Mouse (Mus musculus) testis, adult 2 months (tissue): ENCODE data around the gene Bmp4. TPM values are rescaled to one million over a fixed set of nuclear protein-coding genes. Genes with fewer than 3 reads are reported as not detected.

ENCODE experiments used
- H3K27ac ChIP-seq: fragments of 200-500 bp; 2 replicates; pipeline ENCODE4 v1.5.1; 2012; ENCODE audit warnings: low read depth, low read length; ENCODE audit not compliant: control insufficient read depth, insufficient read depth
- H3K27me3 ChIP-seq: fragments of 200-500 bp; 2 replicates; pipeline ENCODE4 v1.6.1; 2012; ENCODE audit warnings: mild to moderate bottlenecking, low read length, moderate library complexity; ENCODE audit not compliant: control insufficient read depth, insufficient read depth
- H3K36me3 ChIP-seq: fragments of 200-500 bp; 2 replicates; pipeline ENCODE4 v1.6.1; 2012; ENCODE audit warnings: mild to moderate bottlenecking, low read length; ENCODE audit not compliant: control insufficient read depth, insufficient read depth
- H3K4me1 ChIP-seq: fragments of 200-500 bp; 2 replicates; pipeline ENCODE4 v1.6.1; 2012; ENCODE audit warnings: low read length; ENCODE audit not compliant: control insufficient read depth, insufficient read depth
- H3K4me3 ChIP-seq: fragments of 200-500 bp; 2 replicates; pipeline ENCODE4 v1.5.1; 2012; ENCODE audit warnings: low read depth, mild to moderate bottlenecking, low read length, moderate library complexity, mixed read lengths; ENCODE audit not compliant: control insufficient read depth
- CTCF ChIP-seq: fragments of 200-500 bp; IDR thresholded peaks from 2 replicates; pipeline ENCODE4 v1.5.1; 2012; ENCODE audit warnings: low read depth, mild to moderate bottlenecking, inconsistent platforms, low read length, moderate library complexity; ENCODE audit not compliant: control insufficient read depth, insufficient read depth, insufficient replicate concordance
- POLR2A ChIP-seq: fragments of 200-500 bp; IDR thresholded peaks from 2 replicates; pipeline ENCODE4 v1.6.1; 2012; ENCODE audit warnings: low read depth, mild to moderate bottlenecking, inconsistent platforms, low read length, moderate library complexity; ENCODE audit not compliant: control insufficient read depth
- polyA plus RNA-seq: library from polyadenylated mRNA; depleted of rRNA; stranded (reverse); fragments of >200 nt; gene quantifications from 2 replicates; pipeline ENCODE4 v1.2.3, GENCODE M21; 2012; rRNA removed

Bmp4 gene
- polyA plus RNA-seq, result 5.0 and 5.7 TPM in 2 replicates

DNA sequence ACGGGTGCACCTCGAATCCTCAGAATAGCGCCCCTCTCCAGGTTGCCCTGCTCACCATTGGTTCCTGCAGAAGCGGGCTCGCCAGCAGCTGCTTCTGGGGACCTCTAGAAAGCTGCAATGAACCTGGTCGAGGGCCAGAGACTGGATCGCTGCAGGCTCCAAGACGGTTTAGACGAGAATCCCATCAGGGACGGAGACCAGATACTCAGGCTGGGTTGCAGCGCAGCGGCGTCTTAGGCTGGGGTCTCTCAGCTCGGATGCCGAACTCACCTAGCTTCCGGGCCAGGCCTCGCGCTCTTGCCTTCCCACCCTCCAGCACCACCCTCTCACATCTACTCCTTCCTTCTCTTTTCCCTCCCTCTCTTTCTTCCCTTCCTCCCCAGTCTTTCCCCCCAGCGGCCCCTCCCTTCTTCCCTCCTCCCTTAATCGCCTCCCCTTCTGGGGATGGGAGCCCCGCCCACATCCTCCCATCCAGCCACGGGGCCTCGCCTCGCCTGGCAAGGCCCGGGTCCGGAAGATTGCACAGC lies at the start of gene Bmp4:
Gene Bmp4, minus strand, starts transcription at position 421 of the 527 bp plus-strand sequence.
- TF ChIP-seq CTCF, result no peak
- TF ChIP-seq POLR2A, result no peak
- Histone ChIP-seq H3K4me3 (peak within 1 kb of the TSS; percentile 25), H3K27me3 (peaks cover 6% of the 10 kb centered on the region)

DNA sequence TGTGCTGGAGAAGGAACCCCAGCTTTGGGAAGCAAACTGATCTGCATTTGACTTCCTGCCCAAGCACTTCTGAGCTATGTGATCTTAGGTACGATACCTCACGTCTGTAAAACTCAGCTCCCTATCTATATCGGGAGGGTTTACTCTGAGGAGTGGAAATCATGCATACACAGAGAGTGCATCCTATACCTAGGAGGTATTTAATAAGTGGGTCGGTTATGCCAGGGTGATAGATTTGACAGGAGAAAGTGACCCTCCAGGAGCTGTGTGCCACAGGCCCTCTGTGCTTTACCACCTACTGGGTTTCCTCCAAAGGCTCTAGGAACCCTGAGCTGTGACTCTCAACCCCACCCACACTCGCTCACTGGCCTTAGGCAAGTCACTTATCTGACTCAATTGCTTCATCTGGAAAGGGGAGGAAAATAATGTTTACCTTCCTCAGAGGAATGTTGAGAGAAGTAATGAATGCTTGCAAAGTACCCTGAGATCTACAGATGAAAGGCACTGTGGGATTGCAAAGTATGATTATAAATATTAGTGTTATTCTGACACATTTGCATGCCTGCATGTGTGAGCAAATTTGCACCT lies 49.1 kb upstream of the Bmp4 start:
- no peaks in the 10 kb centered on the region for H3K27me3 ChIP-seq
- H3K4me1 ChIP-seq, result peaks cover 3% of the 10 kb centered on the region; the same call in 1 of the 2 replicates
- no peak overlapping the region for H3K27ac ChIP-seq
- no peaks in the 10 kb centered on the region for H3K36me3 ChIP-seq
- no peak overlapping the region for H3K4me3 ChIP-seq
- no peak for TF ChIP-seq POLR2A
- TF ChIP-seq CTCF, result no peak

More for the DNA sequence above, at the start of gene Bmp4:
- Histone ChIP-seq H3K4me1 (peaks cover 25% of the 10 kb centered on the region), H3K36me3 (no peaks in the 10 kb centered on the region), H3K27ac (no peak within 1 kb of the TSS)

DNA sequence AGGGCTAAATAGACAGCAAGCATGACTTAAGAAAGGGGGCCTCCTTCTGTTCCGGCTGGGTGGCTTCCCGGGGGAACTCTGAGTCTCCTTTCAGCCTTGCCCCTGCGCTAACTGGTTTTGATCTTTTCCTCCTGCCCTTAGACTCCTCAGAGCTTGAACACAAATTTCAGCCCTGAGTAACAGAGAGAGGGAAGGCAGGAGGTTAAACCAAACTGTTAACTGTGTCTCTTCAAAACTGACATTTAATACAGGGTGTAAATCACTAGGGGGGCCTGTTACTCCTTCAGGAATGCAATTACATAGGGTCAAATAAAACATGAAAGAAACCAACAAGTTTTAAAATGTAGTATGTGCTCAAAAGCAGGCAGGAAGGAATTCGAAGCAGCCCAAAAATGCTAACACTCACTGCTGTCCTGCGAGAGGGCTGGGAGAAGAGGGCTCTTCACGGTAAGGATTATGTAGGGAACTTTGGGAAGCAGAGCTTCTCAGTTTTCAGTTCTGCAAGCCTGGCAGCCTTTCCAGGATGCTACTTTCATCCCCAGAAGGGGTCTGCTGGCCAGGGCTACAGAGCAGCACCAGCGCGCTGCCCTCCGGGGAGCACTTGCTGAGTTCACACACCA lies 46.1 kb upstream of the Bmp4 start:
- Histone ChIP-seq H3K27ac (no peak overlapping the region), H3K4me1 (peaks cover 3% of the 10 kb centered on the region; the same call in 1 of the 2 replicates), H3K4me3 (no peak overlapping the region), H3K27me3 (no peaks in the 10 kb centered on the region), H3K36me3 (no peaks in the 10 kb centered on the region)
- TF ChIP-seq POLR2A, result no peak
- TF ChIP-seq CTCF, result no peak

DNA sequence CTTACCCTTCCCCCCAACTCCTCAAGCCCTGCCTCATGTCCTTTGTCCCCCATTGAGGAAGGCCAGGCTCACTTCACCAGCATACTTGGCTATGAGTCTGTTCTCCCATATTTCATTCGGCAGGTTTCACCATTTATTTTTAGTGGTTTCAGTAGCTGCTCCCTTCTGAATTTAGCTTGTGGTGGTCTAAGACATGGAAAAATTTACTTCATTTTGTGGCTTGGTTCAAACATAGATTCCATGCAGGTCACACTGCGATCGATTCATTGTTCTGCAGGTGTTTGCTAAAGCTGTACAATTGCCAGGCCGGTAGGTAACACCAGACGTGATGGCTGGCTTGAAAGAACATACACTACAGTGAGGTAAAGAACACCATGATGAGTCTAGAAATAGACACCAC lies 39.8 kb upstream of the Bmp4 start:
- TF ChIP-seq POLR2A, result no peak
- TF ChIP-seq CTCF, result no peak
- Histone ChIP-seq H3K36me3 (no peaks in the 10 kb centered on the region), H3K27me3 (no peaks in the 10 kb centered on the region), H3K4me3 (no peak overlapping the region), H3K4me1 (peaks cover 7% of the 10 kb centered on the region), H3K27ac (no peak overlapping the region)

DNA sequence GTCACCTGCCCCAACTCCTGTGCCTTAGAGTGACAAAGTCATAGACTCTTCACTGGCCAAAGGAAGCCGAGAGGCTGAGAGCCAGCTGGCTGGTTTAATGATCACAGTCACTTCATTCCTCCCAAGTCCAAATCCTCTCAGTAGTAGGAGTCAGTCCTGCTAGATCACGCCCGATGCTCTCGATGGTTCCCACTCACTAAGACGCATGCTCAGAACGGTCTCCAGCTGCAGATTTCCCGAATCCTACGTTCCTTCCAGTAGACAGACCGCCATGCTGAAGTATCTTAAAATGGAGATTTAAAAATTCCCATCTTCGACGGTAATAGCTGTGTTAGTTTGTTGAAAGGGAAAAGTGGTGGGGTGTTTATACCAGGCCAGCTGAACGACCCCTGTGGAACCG lies 36.8 kb upstream of the Bmp4 start:
- Histone ChIP-seq H3K36me3 (no peaks in the 10 kb centered on the region), H3K27ac (no peak overlapping the region), H3K4me3 (peak overlapping the region; percentile 50), H3K4me1 (peaks cover 7% of the 10 kb centered on the region), H3K27me3 (no peaks in the 10 kb centered on the region)
- no peak for TF ChIP-seq POLR2A
- no peak for TF ChIP-seq CTCF

DNA sequence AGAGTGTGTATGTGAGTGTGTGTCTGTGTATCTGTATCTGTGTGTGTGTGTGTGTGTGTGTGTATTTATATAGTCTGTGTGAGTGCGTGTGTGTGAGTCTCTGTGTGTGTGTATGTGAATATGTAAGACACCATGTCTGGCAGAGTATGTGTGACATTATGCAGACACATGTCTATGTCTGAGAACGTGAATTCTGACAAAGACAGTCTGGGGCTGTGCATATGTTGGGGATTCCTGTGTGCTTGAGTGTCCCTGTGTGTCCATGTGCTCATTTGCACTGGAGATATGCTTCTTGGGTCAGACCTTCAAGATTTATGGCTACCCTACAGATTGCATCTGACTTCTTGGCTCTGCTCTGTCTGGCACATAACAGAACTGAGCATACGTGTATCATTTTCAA lies 31.4 kb upstream of the Bmp4 start:
- Histone ChIP-seq H3K27ac (no peak overlapping the region), H3K4me3 (no peak overlapping the region), H3K27me3 (no peaks in the 10 kb centered on the region), H3K36me3 (no peaks in the 10 kb centered on the region), H3K4me1 (no peaks in the 10 kb centered on the region; the same call in 1 of the 2 replicates)
- TF ChIP-seq POLR2A (no peak), CTCF (no peak)

DNA sequence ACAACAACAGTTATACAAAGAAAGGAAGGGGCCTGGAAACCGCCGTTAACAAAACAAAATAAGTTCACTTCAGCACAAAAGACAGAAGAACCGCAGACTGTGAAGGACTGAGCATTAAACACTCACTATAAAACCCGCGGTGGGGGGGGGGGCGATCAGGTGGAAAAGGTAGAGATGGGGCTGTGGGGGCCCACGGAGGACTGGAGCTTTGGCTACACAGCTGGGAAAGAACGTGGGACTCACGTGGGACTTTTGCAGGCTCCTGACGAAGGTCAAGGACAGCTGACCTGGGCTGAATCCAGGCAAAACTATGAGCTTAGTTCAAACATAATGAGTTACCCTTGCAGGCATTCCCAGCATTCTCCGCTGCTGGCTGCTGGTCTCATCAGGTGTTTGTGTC lies 28.8 kb upstream of the Bmp4 start:
- no peak for TF ChIP-seq POLR2A
- no peak for TF ChIP-seq CTCF
- Histone ChIP-seq H3K27ac (no peak overlapping the region), H3K36me3 (no peaks in the 10 kb centered on the region), H3K27me3 (no peaks in the 10 kb centered on the region), H3K4me1 (no peaks in the 10 kb centered on the region; the same call in 1 of the 2 replicates), H3K4me3 (no peak overlapping the region)
